Mouse (Mus musculus) limb, embryonic 11.5 days (tissue): ENCODE data around the gene Schip1. TPM values are rescaled to one million over a fixed set of nuclear protein-coding genes. Genes with fewer than 3 reads are reported as not detected.
"Not testable (repeated sequence)": the region's sequence is repeated elsewhere in the genome, so short reads cannot be mapped to it uniquely, and the experiment has no call there.

Experiments
- ATAC-seq: fragments of 200-750 bp; cut with Nextera tagmentation; 2 replicates; pipeline ENCODE4 v1.8.0; 2017; ENCODE audit warnings: low read depth; ENCODE audit not compliant: insufficient number of reproducible peaks, low FRiP score, low TSS enrichment
- DNase-seq: peaks from one replicate; pipeline ENCODE4 v3.0.0-alpha.2; 2015; ENCODE audit warnings: low spot score
- H3K27ac ChIP-seq: fragments of 300-500 bp; sonication (generic); replicated peaks from 2 replicates; pipeline ENCODE4 v1.5.1; 2014; ENCODE audit warnings: low read depth, mild to moderate bottlenecking, low read length
- H3K27me3 ChIP-seq: fragments of 300-500 bp; sonication (generic); 2 replicates; pipeline ENCODE4 v1.6.1; 2014; ENCODE audit warnings: mild to moderate bottlenecking, low read length, mixed read lengths; ENCODE audit not compliant: control insufficient read depth, insufficient read depth
- H3K36me3 ChIP-seq: fragments of 300-500 bp; sonication (generic); 2 replicates; pipeline ENCODE4 v1.6.1; 2014; ENCODE audit warnings: mild to moderate bottlenecking, low read length, moderate library complexity, mixed read lengths; ENCODE audit not compliant: control insufficient read depth, insufficient read depth
- H3K4me1 ChIP-seq: fragments of 300-500 bp; sonication (generic); 2 replicates; pipeline ENCODE4 v1.6.1; 2014; ENCODE audit warnings: low read length, mixed read lengths; ENCODE audit not compliant: control insufficient read depth, insufficient read depth
- H3K4me2 ChIP-seq: fragments of 300-500 bp; sonication (generic); 2 replicates; pipeline ENCODE4 v1.6.1; 2014; ENCODE audit warnings: low read depth, mild to moderate bottlenecking, moderate library complexity; ENCODE audit not compliant: severe bottlenecking
- H3K4me3 ChIP-seq: fragments of 300-500 bp; sonication (generic); 2 replicates; pipeline ENCODE4 v1.5.1; 2014; ENCODE audit warnings: low read depth, low read length
- H3K9ac ChIP-seq: fragments of 300-500 bp; sonication (generic); 2 replicates; pipeline ENCODE4 v1.6.1; 2014; ENCODE audit warnings: mild to moderate bottlenecking, low read length
- H3K9me3 ChIP-seq: fragments of 300-500 bp; sonication (generic); 2 replicates; pipeline ENCODE4 v1.6.1; 2016; ENCODE audit warnings: low read length; ENCODE audit not compliant: control insufficient read depth
- WGBS: fragments of 180-500 bp; shearing (Covaris S2); extraction: QIAGEN DNeasy Blood & Tissue Kit; methylation state at CpG from one replicate; pipeline ENCODE4 v1.1.7; 2014; 5-methylcytosine and 5-hydroxymethylcytosine counted together
- polyA plus RNA-seq: library from polyadenylated mRNA; unstranded; fragments of >200 nt; fragmentation: Nextera tagmentation; extraction: Ambion mirVana; gene quantifications from 2 replicates; pipeline ENCODE4 v1.2.1, GENCODE M21; 2014

Schip1 gene
- polyA plus RNA-seq, 1 experiment from 2014 or later: 34.9 TPM

DNA sequence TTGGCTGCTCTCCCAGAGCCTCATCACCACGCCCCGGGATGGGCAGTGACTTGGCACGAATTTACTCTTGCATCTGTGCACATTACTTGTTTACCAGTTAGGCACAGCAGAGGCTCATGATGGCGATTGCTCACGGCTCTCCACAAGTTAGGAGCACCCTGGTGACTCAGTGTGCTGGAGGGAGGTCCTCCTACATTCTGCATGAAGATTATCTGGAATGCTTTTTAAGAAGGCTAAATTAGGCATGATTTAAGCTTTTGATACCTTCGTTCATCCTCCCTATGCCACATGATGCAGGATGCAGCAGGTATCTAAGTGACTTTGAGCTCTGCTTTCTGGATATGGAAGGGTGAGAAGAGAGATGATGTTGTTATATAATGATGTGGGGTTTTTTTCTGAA is 35.0 kb downstream of the Schip1 start:
- H3K4me1 ChIP-seq, H3K4me3 ChIP-seq, H3K36me3 ChIP-seq, ATAC-seq, H3K9me3 ChIP-seq, DNase-seq, H3K9ac ChIP-seq, H3K4me2 ChIP-seq, H3K27ac ChIP-seq, H3K27me3 ChIP-seq: not testable (repeated sequence)
- 92% methylated on average over 6 of the region's 6 CpGs for WGBS

DNA sequence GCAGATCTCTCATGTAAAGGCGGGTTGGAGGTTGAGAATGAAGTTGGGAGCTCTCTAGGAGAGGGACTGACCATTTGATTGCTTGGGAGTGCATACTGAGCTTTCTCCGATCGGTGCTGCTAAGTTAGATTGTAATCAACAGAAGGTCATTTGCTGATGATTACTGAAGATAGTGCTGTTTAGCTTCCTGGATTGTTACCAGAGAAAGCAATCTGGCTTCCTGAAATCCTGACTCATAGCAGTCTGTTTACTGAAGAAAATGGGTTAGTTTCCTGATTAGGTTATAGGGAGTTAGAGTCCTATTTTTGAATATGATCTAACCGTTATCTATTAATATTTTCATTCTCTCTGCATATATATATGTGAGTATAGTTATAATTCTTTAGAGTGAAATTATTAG is 36.7 kb downstream of the Schip1 start:
- no peak overlapping the region for H3K4me2 ChIP-seq
- H3K27ac ChIP-seq: no peak overlapping the region

DNA sequence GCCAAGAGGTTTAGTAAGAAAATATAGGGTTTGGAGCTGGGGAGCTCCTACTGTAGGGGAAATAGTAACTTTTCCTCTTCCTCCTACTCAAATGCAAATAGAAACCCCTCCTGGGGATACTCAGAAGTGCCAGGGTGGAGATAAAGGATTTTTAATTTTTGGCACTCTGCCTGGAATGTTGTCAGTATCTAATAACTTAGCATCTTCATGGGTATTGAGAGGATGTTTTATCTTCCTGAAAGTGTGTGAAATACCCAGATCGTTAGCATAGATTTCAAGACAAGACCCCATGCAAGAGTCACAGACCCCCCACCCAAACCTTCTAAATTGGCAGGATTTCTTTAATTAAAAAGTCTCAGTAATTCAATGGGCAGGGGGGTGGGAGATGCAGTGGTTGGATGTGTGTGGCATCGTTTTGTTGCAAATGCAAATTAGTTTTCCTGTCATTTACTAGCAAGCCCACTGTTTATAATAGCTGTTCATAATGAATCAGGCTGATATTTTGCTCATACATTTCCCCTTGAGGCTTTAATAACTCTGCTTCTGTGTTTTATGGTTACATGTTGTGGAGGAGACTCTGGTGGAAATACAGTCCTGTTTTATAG is 40.6 kb downstream of the Schip1 start:
- Histone ChIP-seq H3K27me3 (peaks cover 3% of the 10 kb centered on the region; the same call in 1 of the 2 replicates), H3K36me3 (no peaks in the 10 kb centered on the region), H3K4me1 (no peaks in the 10 kb centered on the region), H3K4me3 (no peak overlapping the region), H3K4me2 (no peak overlapping the region), H3K9ac (no peak overlapping the region), H3K9me3 (no peaks in the 10 kb centered on the region), H3K27ac (no peak overlapping the region)
- ATAC-seq (no peak), DNase-seq (no peak)
- 66% methylated on average over 2 of the region's 2 CpGs for WGBS

More for the DNA sequence above, 36.7 kb downstream of the Schip1 start:
- no peak overlapping the region for H3K9ac ChIP-seq
- H3K27me3 ChIP-seq: peaks cover 3% of the 10 kb centered on the region; the same call in 1 of the 2 replicates
- DNase-seq: no peak
- no peak overlapping the region for H3K4me3 ChIP-seq
- H3K36me3 ChIP-seq: no peaks in the 10 kb centered on the region
- no peak for ATAC-seq
- 70% methylated on average over 4 of the region's 4 CpGs for WGBS
- no peaks in the 10 kb centered on the region for H3K9me3 ChIP-seq
- 0 out of 2 replicates have a peak, but pooled peaks cover 2% of the 10 kb centered on the region for H3K4me1 ChIP-seq

DNA sequence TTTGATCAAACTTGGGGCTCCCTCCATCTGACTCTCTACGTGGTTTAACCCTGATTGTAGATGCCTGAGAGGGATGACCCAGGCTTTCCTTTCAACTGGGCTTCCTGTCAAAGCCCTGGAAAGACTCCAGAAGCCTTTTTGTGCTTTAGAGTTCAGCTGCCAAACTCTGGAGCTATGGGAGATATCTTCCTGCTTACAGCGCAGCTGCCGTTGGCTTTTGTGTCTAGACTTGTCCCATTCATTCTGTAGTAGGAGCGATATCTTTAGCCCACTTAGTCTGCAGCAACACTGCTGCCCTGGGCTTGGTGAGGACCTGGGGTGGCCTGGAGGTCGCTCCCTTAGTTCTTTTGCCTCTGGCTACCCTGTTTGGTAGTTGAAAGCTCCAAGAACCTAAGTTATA is 56.7 kb downstream of the Schip1 start:
- 78% methylated on average over 5 of the region's 5 CpGs for WGBS
- Histone ChIP-seq H3K4me2 (no peak overlapping the region), H3K9me3 (no peaks in the 10 kb centered on the region), H3K4me3 (no peak overlapping the region), H3K27ac (no peak overlapping the region), H3K27me3 (no peaks in the 10 kb centered on the region), H3K4me1 (no peaks in the 10 kb centered on the region), H3K36me3 (no peaks in the 10 kb centered on the region), H3K9ac (no peak overlapping the region)
- ATAC-seq (no peak), DNase-seq (no peak)

DNA sequence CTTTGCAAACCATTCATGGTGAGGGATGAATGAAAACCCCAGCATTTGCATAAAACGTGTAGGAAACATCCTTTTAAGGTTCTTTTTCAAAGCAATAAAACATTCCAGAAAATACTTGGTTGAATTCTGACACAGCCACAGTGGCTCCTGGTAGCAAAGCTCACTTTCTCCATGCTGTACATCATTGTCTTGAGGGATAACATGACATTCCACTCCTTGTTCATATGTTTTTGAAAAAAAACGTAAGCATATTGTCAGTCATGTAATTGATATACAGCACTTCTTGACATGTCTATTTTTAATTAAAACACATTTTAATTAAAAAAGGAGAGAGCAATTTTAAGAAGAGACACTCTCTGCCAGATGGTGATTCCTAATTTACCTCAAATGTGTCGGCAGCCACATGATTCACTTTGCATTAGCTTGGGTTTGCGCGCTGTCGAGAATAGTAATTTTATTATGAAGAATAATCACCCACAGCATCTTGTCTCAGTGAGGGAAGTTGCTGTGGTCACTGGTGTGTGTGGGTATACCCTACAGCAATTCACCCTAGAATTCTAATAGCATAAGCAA is 61.8 kb downstream of the Schip1 start:
- DNase-seq (no peak), ATAC-seq (no peak)
- no peak overlapping the region for H3K4me2 ChIP-seq
- WGBS: 76% methylated on average over 6 of the region's 6 CpGs
- no peak overlapping the region for H3K27ac ChIP-seq
- no peaks in the 10 kb centered on the region for H3K9me3 ChIP-seq
- H3K36me3 ChIP-seq: no peaks in the 10 kb centered on the region
- H3K9ac ChIP-seq: no peak overlapping the region
- no peak overlapping the region for H3K4me3 ChIP-seq
- H3K4me1 ChIP-seq: no peaks in the 10 kb centered on the region
- no peaks in the 10 kb centered on the region for H3K27me3 ChIP-seq

DNA sequence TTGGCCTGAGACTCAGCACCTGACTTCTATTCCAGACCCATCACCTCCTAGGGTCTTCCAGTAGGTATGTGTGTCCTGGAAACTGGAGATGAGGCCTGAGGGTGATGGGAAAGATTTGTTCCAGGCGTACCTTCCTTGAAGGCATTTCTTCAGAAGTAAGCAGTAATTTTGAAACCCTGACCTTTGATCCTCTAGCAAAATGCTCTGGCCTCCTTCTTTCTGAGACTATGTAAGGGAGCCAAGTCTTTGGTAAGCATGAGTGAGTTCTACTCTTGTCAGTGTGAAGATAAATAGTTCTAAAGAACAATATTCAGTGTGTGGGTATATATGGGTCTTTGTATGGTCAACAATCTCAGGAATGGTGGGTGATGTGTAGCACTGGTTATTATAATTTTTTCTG is 65.8 kb downstream of the Schip1 start:
- 81% methylated on average over 1 of the region's 1 CpGs for whole genome bisulfite sequencing

DNA sequence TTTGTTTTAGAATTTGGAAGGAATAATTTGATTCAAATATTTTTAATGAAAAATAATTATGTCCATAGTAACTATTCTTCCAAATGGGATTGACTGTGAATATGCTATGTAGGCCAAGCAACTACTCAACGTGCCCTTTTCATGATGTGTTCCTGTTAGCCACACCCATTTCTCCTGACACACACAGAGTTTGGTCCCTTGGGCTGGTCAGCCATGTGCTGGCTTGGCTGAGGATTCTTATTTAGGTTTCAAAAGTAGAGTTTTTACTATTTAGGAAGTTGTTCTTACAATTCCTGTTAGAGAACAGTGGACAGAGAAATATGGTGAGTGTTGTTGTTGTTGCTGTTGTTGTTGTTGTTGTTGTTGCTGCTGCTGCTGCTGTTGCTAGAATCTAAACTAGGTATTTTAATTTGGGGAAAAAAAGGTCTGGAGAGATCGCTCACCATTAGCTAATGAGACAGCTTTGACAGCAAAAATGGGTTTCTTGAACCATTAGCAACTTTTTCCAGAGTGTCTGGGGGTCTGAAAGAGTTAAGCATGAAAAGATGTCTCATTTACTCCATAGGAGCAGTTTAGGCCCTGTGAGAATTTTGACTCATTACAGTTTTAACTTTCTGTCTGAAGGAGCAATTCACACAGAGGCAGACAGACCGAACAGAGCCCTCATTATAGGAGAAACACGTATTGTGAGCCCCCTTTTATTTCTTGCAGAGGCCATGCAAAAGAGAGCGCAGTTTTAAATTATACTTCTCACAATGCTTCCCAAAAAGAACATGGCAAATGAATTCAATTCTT is 74.4 kb downstream of the Schip1 start:
- Histone ChIP-seq H3K4me3 (no peak overlapping the region), H3K4me1 (no peaks in the 10 kb centered on the region), H3K9ac (no peak overlapping the region), H3K9me3 (no peaks in the 10 kb centered on the region), H3K36me3 (no peaks in the 10 kb centered on the region), H3K27me3 (no peaks in the 10 kb centered on the region), H3K4me2 (no peak overlapping the region), H3K27ac (no peak overlapping the region)
- ATAC-seq: no peak
- no peak for DNase-seq
- WGBS: 56% methylated on average over 5 of the region's 5 CpGs

More for the DNA sequence above, 65.8 kb downstream of the Schip1 start:
- Histone ChIP-seq H3K4me2 (no peak overlapping the region), H3K27ac (no peak overlapping the region), H3K27me3 (no peaks in the 10 kb centered on the region), H3K4me3 (no peak overlapping the region), H3K36me3 (no peaks in the 10 kb centered on the region), H3K4me1 (no peaks in the 10 kb centered on the region), H3K9ac (no peak overlapping the region), H3K9me3 (no peaks in the 10 kb centered on the region)
- no peak for DNase-seq
- no peak for ATAC-seq

DNA sequence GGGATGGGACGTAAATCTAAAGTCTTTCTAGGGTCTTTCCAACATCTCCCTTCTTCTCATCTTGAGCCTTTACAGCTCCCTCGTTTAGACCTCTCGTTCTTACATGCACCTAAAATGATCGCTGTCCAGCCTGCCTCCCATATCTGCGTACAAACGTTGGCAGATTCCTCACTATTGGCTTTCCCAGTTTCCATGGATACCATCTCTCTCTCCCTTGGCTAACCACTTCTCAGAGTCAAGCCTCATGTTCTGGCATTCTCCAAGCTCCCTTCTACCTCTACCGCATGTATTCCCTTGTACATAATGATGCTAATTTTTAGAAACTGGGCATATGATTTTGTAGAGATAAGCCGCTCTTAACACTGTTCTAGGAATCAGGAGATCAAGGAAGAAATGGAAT is 86.1 kb downstream of the Schip1 start:
- no peak overlapping the region for H3K27ac ChIP-seq
- H3K36me3 ChIP-seq: no peaks in the 10 kb centered on the region
- H3K4me2 ChIP-seq: no peak overlapping the region
- ATAC-seq: no peak
- H3K9ac ChIP-seq: no peak overlapping the region
- no peaks in the 10 kb centered on the region for H3K9me3 ChIP-seq
- DNase-seq: no peak
- H3K4me1 ChIP-seq: no peaks in the 10 kb centered on the region
- H3K4me3 ChIP-seq: no peak overlapping the region
- 0 out of 2 replicates have a peak, but pooled peaks cover 2% of the 10 kb centered on the region for H3K27me3 ChIP-seq
- WGBS: 87% methylated on average over 8 of the region's 8 CpGs
